Mouse (Mus musculus): ENCODE data around the gene Slc39a11.

The Slc39a11 gene

GRCm38 (mm10) chr11:113261421-113261820 lies 388.5 kb downstream of the Slc39a11 start:
- intact Hi-C loops (cut with DNase I) = no loop called here

GRCm38 (mm10) chr11:113259712-113260382 lies 390.0 kb downstream of the Slc39a11 start:
- intact Hi-C loops (cut with DNase I) = no loop called here

GRCm38 (mm10) chr11:113258016-113258415 lies 391.9 kb downstream of the Slc39a11 start:
- intact Hi-C loops (cut with DNase I) = no loop called here

GRCm38 (mm10) chr11:113254653-113255052 lies 395.2 kb downstream of the Slc39a11 start:
- intact Hi-C loops (cut with DNase I) = no loop called here

- intact Hi-C loops (cut with DNase I) = no loop called here
These were observed 396.7 kb downstream of the Slc39a11 start for GRCm38 (mm10) chr11:113253169-113253568.

- intact Hi-C loops (cut with DNase I) = no loop called here
These were observed 398.7 kb downstream of the Slc39a11 start for GRCm38 (mm10) chr11:113251172-113251571.

- intact Hi-C loops (cut with DNase I) = no loop called here
These were observed 403.4 kb downstream of the Slc39a11 start for GRCm38 (mm10) chr11:113246475-113246874.

- intact Hi-C loops (cut with DNase I) = no loop called here
These were observed 404.2 kb downstream of the Slc39a11 start for GRCm38 (mm10) chr11:113245666-113246065.

GRCm38 (mm10) chr11:113234432-113234831 lies 415.4 kb downstream of the Slc39a11 start:
- intact Hi-C loops (cut with DNase I) = no loop called here

GRCm38 (mm10) chr11:113232049-113232448 lies 417.8 kb downstream of the Slc39a11 start:
- intact Hi-C loops (cut with DNase I) = no loop called here

GRCm38 (mm10) chr11:113230410-113231132 lies 419.3 kb downstream of the Slc39a11 start:
- intact Hi-C loops (cut with DNase I) = no loop called here

- intact Hi-C loops (cut with DNase I) = no loop called here
These were observed 424.1 kb downstream of the Slc39a11 start for GRCm38 (mm10) chr11:113225748-113226147.

- intact Hi-C loops (cut with DNase I) = no loop called here
These were observed 426.0 kb downstream of the Slc39a11 start for GRCm38 (mm10) chr11:113223756-113224323.

- intact Hi-C loops (cut with DNase I) = no loop called here
These were observed 428.3 kb downstream of the Slc39a11 start for GRCm38 (mm10) chr11:113221267-113222195.

GRCm38 (mm10) chr11:113220649-113221048 lies 429.2 kb downstream of the Slc39a11 start:
- intact Hi-C loops (cut with DNase I) = no loop called here

GRCm38 (mm10) chr11:113214741-113215140 lies 435.1 kb downstream of the Slc39a11 start:
- intact Hi-C loops (cut with DNase I) = no loop called here

- intact Hi-C loops (cut with DNase I) = no loop called here
These were observed 437.4 kb downstream of the Slc39a11 start for GRCm38 (mm10) chr11:113212390-113213025.

- intact Hi-C loops (cut with DNase I) = no loop called here
These were observed 440.5 kb downstream of the Slc39a11 start for GRCm38 (mm10) chr11:113209220-113209878.

- intact Hi-C loops (cut with DNase I) = no loop called here
These were observed 441.3 kb downstream of the Slc39a11 start for GRCm38 (mm10) chr11:113208521-113209072.

GRCm38 (mm10) chr11:113207966-113208365 lies 441.9 kb downstream of the Slc39a11 start:
- intact Hi-C loops (cut with DNase I) = no loop called here

All from adrenal gland (tissue).